Mouse (Mus musculus) spleen, postnatal 36 days (tissue): Measurements from ENCODE around the gene Mbl1.

Source experiments
- DNase-seq, 2 experiments: peaks; one replicate each; pipeline ENCODE4 v3.0.0; 2022; ENCODE audit warnings: low spot score in 2 of 2, mixed read lengths in 1 of 2

Gene Mbl1

DNA sequence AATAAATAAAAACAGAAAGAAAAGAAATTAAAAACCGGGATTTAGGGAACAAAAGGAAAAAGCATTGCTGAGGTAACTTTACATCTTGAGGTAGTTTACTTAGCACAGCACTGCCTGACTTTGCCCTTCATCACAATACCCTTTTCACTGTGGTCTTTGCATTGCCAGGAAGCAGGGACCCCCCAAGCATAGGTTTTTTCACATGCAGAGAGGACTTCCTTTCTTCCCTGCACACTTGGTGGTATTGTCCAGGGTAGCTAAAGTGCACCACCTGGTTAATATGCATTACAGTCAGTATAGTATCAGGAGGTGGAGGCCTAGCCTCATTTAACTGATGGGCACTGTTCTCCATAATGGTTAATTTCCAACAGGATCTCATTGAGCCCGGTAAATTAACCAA, 38.2 kb downstream of the Mbl1 start:
- no peak for DNase-seq

DNA sequence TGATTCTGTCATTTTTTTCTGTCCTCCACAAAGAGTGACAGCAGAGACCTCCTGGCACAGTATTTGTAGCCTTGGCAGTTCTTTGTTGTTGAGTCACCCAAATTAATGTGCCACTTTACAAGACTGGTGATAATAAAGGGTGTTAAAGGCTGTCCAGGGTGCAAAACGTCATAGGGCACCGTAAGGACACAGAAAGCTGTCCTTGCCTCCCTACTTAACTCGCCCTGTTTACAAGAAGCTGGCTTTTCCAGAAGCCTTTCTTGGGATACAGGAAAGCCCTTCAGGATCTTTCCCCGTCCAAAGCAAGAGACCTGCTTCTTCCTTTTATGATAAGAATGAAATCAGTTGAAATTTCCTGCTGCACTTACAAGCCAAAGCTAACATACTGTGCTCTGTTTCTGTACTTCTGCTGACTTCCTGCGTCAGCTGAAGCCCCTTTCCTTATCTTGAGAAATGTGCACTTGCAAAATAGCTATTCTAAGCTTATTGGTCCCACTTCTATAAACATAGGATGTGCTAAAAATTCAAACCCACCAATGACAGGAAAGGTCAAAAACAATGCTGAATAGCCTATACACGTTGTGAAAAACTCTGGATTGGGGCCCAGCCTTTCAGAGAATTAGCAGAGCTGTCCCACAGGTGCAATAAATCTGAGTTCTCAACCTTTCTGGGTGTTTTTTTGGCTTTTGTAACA, 46.9 kb downstream of the Mbl1 start:
- no peak for DNase-seq
